Mouse (Mus musculus) C2C12 (cell line): ENCODE measurements around the gene Arhgap24.

Experiments
- CEBPB ChIP-seq: IDR thresholded peaks from one replicate; pipeline ENCODE4 v1.6.1; 2011; ENCODE audit warnings: low read depth, mild to moderate bottlenecking, control low read depth, moderate library complexity
- CTCF ChIP-seq: IDR thresholded peaks from one replicate; pipeline ENCODE4 v1.5.1; 2011; ENCODE audit not compliant: control insufficient read depth, insufficient read depth, insufficient read length
- FOSL1 ChIP-seq: IDR thresholded peaks from one replicate; pipeline ENCODE4 v1.8.0; 2011; ENCODE audit warnings: mild to moderate bottlenecking, low read length; ENCODE audit not compliant: poor library complexity, insufficient read depth, severe bottlenecking
- MAX ChIP-seq: IDR thresholded peaks from one replicate; pipeline ENCODE4 v1.6.1; 2011; ENCODE audit warnings: mild to moderate bottlenecking, control low read depth
- MYOD1 ChIP-seq: IDR thresholded peaks from one replicate; pipeline ENCODE4 v1.6.1; 2011; ENCODE audit warnings: low read depth; ENCODE audit not compliant: control insufficient read depth, insufficient read length
- MYOG ChIP-seq: IDR thresholded peaks from one replicate; pipeline ENCODE4 v1.6.1; 2011; ENCODE audit not compliant: control insufficient read depth, insufficient read length; ENCODE audit errors: extremely low read depth
- USF1 ChIP-seq: IDR thresholded peaks from one replicate; pipeline ENCODE4 v1.6.1; 2011; ENCODE audit warnings: low read depth, mild to moderate bottlenecking, control low read depth, moderate library complexity

DNA sequence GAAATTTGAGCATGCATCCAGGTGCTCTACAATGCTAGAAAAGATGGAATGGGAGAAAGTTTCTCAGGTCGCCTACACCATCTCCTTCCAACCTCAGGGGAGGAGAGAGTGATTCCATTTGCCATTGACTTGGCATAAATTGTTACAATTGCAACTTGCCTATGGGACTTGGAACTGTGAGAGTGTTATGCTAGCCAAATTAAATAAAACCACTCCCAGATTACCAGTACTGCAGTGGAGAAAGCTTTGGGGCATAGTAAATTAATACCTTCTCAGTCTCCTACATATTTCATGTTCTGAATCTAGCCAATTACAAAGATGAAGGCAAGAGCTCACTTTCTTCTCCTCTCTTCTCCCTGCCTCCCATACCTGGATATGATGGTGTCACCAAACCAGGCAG, 139.8 kb downstream of the Arhgap24 start:
- TF ChIP-seq CTCF (no peak), USF1 (no peak), MYOD1 (no peak), MAX (no peak), CEBPB (no peak), MYOG (no peak), FOSL1 (no peak)
